In genomic region chr16:84703769-84704660, GRCm38 (mm10) we compare ENCODE assay signal across 8 mouse cellular contexts. TPM values are rescaled to one million over a fixed set of nuclear protein-coding genes. Genes with fewer than 3 reads are reported as not detected.
A peak's percentile ranks its signal among the peaks of the same experiment; 100 is the strongest.
DNase-seq lines count a peak whose midpoint lies in the region; ATAC-seq and TF ChIP-seq lines count a peak whose summit lies in the region.

No protein-coding gene starts in this region.

- peak overlapping the region; percentile 61 for H3K4me3 ChIP-seq in kidney, adult 2 months (ENCODE audit: insufficient read depth, low read depth, low read length)
- H3K4me3 ChIP-seq in hindbrain, embryonic 14.5 days (replicated peaks; ENCODE audit: low read length) = peak overlapping the region; percentile 58
- peak overlapping the region; percentile 56 for H3K4me3 ChIP-seq in midbrain, embryonic 14.5 days (replicated peaks; ENCODE audit: low read depth, low read length)

- H3K4me1 ChIP-seq in kidney, adult 2 months (ENCODE audit: control insufficient read depth, insufficient read depth, low read length) = no peaks in the 10 kb centered on the region
- 0 out of 2 replicates have a peak, but pooled peaks cover 8% of the 10 kb centered on the region for H3K4me1 ChIP-seq in hindbrain, embryonic 14.5 days (replicated peaks; ENCODE audit: control insufficient read depth, insufficient read depth, low read length)
- H3K4me1 ChIP-seq in midbrain, embryonic 14.5 days (ENCODE audit: control insufficient read depth, insufficient read depth, low read length) = no peaks in the 10 kb centered on the region

- H3K9ac ChIP-seq in hindbrain, embryonic 14.5 days = no peak overlapping the region
- no peak overlapping the region for H3K9ac ChIP-seq in midbrain, embryonic 14.5 days (replicated peaks; ENCODE audit: low read length)

- ATAC-seq in hindbrain, embryonic 14.5 days (ENCODE audit: low FRiP score) = no peak
- no peak for ATAC-seq in midbrain, embryonic 14.5 days (ENCODE audit: low FRiP score, low TSS enrichment)

- no peak for DNase-seq in kidney, adult 2 months
- no peak for DNase-seq in kidney, postnatal 10 days
- DNase-seq in NIH3T3 (ENCODE audit: low read depth) = peak; percentile 20
- no peak for DNase-seq in hindbrain, embryonic 14.5 days (ENCODE audit: low spot score)
- no peak for DNase-seq in midbrain, embryonic 14.5 days
- DNase-seq in adrenal gland, adult 8-10 months = no peak
- no peak for DNase-seq in cerebellum, adult 18-20 months
- no peak for DNase-seq in left cerebral cortex, postnatal 4 days

- H3K27me3 ChIP-seq in kidney, adult 2 months (replicated peaks; ENCODE audit: control insufficient read depth, insufficient read depth, low read length) = no peaks in the 10 kb centered on the region
- H3K27me3 ChIP-seq in hindbrain, embryonic 14.5 days (ENCODE audit: control insufficient read depth, insufficient read depth, low read length) = peaks cover 28% of the 10 kb centered on the region
- H3K27me3 ChIP-seq in midbrain, embryonic 14.5 days (ENCODE audit: control insufficient read depth, insufficient read depth, low read length) = peaks cover 15% of the 10 kb centered on the region

- H3K4me2 ChIP-seq in hindbrain, embryonic 14.5 days (replicated peaks) = peak overlapping the region; percentile 100
- peak overlapping the region; percentile 100 for H3K4me2 ChIP-seq in midbrain, embryonic 14.5 days (ENCODE audit: low read length)

- intact Hi-C loops in left cerebral cortex, postnatal 4 days (cut with DNase I) = no loop called here

- no peak for TF ChIP-seq POLR2A in kidney, adult 2 months (IDR thresholded peaks at IDR 0.05; ENCODE audit: low read depth, low read length)

- no peaks in the 10 kb centered on the region for H3K9me3 ChIP-seq in hindbrain, embryonic 14.5 days (ENCODE audit: control insufficient read depth, low read length)
- H3K9me3 ChIP-seq in midbrain, embryonic 14.5 days (ENCODE audit: control insufficient read depth, low read length) = no peaks in the 10 kb centered on the region

- no peak for TF ChIP-seq CTCF in kidney, adult 2 months (conservative IDR thresholded peaks at IDR 0.05; ENCODE audit: insufficient read depth, insufficient read length, low read depth, low read length)

- H3K27ac ChIP-seq in kidney, adult 2 months (ENCODE audit: insufficient read depth, low read depth, low read length) = no peak overlapping the region
- H3K27ac ChIP-seq in hindbrain, embryonic 14.5 days = no peak overlapping the region
- H3K27ac ChIP-seq in midbrain, embryonic 14.5 days (replicated peaks; ENCODE audit: low read depth, low read length) = no peak overlapping the region

- no peaks in the 10 kb centered on the region for H3K36me3 ChIP-seq in kidney, adult 2 months (ENCODE audit: control insufficient read depth, insufficient read depth, low read length)
- H3K36me3 ChIP-seq in hindbrain, embryonic 14.5 days (replicated peaks; ENCODE audit: control insufficient read depth, insufficient read depth) = no peaks in the 10 kb centered on the region
- H3K36me3 ChIP-seq in midbrain, embryonic 14.5 days (ENCODE audit: control insufficient read depth, insufficient read depth, low read length) = no peaks in the 10 kb centered on the region

- 56% methylated on average over 13 of the region's 13 CpGs for WGBS in kidney, adult 2 months
- WGBS in hindbrain, embryonic 14.5 days = 67% methylated on average over 13 of the region's 13 CpGs
- WGBS in midbrain, embryonic 14.5 days = 69% methylated on average over 13 of the region's 13 CpGs

RNA-seq across cellular contexts. Expression of gene Mrpl39, which starts 31.5 kb away (rescaled TPM):
- polyA plus RNA-seq in kidney, adult 2 months (2012; rRNA removed) = 26.6 and 34.1 TPM in 2 replicates
- 38.0 and 38.1 TPM in 2 replicates for polyA plus RNA-seq in hindbrain, embryonic 14.5 days (2014; fragmentation: Nextera tagmentation; extraction: Ambion mirVana)
- 34.4 and 43.1 TPM in 2 replicates for polyA plus RNA-seq in midbrain, embryonic 14.5 days (2014; fragmentation: Nextera tagmentation; extraction: Ambion mirVana)
- 10 to 100 TPM; 37.0 to 43.3 (median 40.7) TPM for total RNA-seq in adrenal gland, adult 8-10 months (2022)
- 10 to 100 TPM; 18.4 to 20.1 TPM for total RNA-seq in left cerebral cortex, postnatal 4 days (2021)
